Mouse (Mus musculus): Measurements from ENCODE around the gene Dhps. TPM values are rescaled to one million over a fixed set of nuclear protein-coding genes. Genes with fewer than 3 reads are reported as not detected.
"Not testable (repeated sequence)": the region's sequence is repeated elsewhere in the genome, so short reads cannot be mapped to it uniquely, and the experiment has no call there.

The Dhps gene
- total RNA-seq, 1 experiment from 2014 or later, result 29.8 TPM

- ATAC-seq (replicated peaks; ENCODE audit: low read depth, poor library complexity, severe bottlenecking), result no peak
Measured at GRCm38 (mm10) chr8:85090856-85091255, 19.3 kb downstream of the Dhps start.

DNA sequence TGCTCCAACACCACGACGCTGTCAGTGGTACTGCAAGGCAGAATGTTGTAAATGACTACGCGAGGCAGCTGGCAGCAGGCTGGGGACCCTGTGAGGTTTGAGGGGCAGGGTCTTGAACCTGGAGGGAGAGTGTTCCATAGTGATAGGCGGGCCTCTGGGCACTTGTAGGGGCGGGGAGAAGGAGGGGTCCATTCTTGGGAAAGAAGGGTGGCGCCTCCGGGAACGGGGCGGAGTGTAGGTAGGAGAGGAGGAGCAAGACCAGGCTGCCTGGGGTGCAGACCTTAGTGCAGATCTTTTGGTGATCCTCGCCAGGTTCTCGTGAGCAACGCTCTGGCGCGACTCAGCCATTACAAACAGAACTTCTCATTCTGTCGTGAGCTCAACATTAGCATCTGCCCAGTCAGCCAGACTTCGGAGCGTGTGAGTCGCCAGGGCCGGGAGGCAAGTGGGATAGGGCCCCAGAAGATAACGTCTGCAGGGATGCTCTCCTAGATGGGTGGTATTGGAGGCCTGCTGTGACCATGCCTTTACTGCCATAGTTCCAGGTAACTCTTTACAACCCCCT lies 20.1 kb downstream of the Dhps start:
- ATAC-seq (replicated peaks; ENCODE audit: low read depth, poor library complexity, severe bottlenecking), result no peak

- ATAC-seq (replicated peaks; ENCODE audit: low read depth, poor library complexity, severe bottlenecking), result no peak
Measured at GRCm38 (mm10) chr8:85095051-85095450, 23.5 kb downstream of the Dhps start.

GRCm38 (mm10) chr8:85095566-85095965 lies 24.0 kb downstream of the Dhps start:
- ATAC-seq (replicated peaks; ENCODE audit: low read depth, poor library complexity, severe bottlenecking), result no peak

GRCm38 (mm10) chr8:85096196-85096595 lies 24.6 kb downstream of the Dhps start:
- no peak for ATAC-seq (replicated peaks; ENCODE audit: low read depth, poor library complexity, severe bottlenecking)

- no peak for ATAC-seq (replicated peaks; ENCODE audit: low read depth, poor library complexity, severe bottlenecking)
Measured at GRCm38 (mm10) chr8:85096850-85097249, 25.3 kb downstream of the Dhps start.

DNA sequence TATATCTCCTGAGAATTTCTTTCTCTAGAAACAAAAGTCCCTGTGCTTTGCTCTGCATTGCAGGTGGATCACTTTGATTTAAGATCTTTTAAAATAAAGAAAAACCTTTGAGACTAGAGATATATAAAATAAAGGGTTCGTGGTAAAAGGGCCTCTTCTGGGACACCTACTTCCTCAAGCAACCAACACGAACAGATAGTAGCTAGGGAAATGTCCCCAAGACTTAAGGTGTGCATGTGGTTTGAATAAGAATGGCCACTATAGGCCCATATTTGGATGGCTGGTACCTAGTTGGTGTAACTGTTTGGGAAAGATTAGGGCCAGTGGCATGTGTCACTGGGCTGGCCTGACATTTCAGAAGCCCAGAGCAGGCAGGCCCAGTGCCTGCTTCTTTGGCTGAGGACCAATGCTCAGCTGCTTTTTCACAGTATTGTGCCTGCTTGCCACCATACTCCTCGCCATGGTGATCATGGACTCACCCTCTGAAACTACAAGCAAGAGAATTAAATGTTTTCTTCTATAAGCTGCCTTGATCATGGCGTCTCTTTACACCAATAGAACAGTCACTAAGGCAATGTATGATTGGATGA lies 28.6 kb downstream of the Dhps start:
- no peak for ATAC-seq (replicated peaks; ENCODE audit: low read depth, poor library complexity, severe bottlenecking)

- ATAC-seq (replicated peaks; ENCODE audit: low read depth, poor library complexity, severe bottlenecking), result no peak
Measured at GRCm38 (mm10) chr8:85113241-85113640, 41.7 kb downstream of the Dhps start.

DNA sequence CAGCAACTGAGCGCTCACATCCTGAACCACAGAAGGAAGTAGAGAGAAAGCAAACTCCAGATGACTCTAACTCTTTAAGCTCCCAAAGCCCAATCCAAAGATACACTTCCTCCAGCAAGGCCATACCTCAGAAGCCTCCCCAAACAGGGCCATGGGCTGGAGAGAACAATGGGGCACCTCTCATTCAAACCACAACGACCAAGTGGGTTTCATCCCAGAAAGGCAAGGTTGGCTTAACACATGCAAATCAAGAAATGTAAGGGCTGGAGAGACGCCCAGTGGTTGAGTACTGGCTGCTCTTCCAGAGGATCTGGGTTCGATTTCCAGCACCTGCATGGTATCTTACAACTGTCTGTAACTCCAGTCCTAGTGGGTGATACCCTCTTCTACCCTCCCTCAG lies 43.9 kb downstream of the Dhps start:
- no peak for ATAC-seq (replicated peaks; ENCODE audit: low read depth, poor library complexity, severe bottlenecking)

- no peak for ATAC-seq (replicated peaks; ENCODE audit: low read depth, poor library complexity, severe bottlenecking)
Measured at GRCm38 (mm10) chr8:85116984-85117383, 45.4 kb downstream of the Dhps start.

GRCm38 (mm10) chr8:85119052-85119981 lies 47.8 kb downstream of the Dhps start:
- ATAC-seq (replicated peaks; ENCODE audit: low read depth, poor library complexity, severe bottlenecking), result 0 out of 2 replicates have a peak, but pooled peaks have one; percentile 29

DNA sequence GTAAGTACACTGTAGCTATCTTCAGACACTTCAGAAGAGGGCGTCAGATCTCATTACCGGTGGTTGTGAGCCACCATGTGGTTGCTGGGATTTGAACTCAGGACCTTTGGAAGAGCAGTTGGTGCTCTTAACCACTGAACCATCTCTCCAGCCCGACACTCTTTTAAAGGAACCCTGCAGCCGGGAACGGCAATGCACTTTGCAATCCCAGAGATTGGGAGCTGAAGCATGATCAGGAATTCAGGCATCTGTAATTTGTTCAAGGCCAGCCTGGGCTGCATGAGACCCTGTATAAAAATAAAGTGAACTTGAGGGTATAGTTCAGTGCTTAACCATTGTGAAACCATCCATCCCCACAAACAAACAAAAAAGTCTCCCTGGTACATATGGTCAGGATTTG lies 48.7 kb downstream of the Dhps start:
- ATAC-seq (replicated peaks; ENCODE audit: low read depth, poor library complexity, severe bottlenecking), result not testable (repeated sequence)

DNA sequence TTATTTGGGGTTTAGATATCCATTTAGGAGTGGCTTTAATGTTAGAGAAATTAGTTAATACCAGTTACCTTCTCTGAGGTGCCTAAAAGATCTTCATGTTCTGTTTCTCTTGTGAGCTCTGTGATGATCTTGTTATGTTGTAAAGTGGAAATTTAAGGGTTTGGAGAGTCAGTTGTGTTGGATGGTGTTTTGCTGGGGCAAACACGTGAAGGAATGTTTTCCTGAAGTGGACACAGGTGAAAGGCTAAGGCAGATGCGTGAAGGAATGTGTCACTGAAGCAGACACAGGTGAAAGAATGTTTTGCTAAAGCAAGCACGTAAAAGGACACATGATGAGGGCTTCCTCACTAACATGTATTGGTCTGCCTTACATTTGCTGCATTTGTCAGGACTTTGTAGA lies 51.4 kb downstream of the Dhps start, which contains the start of gene Zfp791:
Gene Zfp791 (minus strand): TSS at position 101 of the 400 bp plus-strand sequence.
- ATAC-seq (replicated peaks; ENCODE audit: low read depth, poor library complexity, severe bottlenecking), result no peak

DNA sequence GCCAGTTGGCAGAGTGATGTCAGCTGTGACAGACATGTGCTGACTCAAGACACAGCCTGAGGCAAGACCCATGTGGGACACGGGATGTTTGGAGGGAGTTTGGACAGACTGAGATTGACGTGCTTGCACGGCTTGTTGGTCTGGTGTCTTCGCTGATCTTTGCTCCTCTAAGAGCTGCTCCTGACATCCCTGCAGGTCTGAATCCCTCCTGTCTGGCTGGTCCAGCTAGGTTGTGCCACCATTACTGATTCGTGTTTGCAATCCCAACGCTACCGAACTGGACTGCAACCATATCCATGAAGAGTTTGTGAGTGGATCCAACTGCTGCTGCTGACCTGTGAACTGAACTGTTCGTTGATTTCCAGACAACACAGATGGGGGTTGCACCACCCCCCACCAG lies 52.1 kb downstream of the Dhps start:
- no peak for ATAC-seq (replicated peaks; ENCODE audit: low read depth, poor library complexity, severe bottlenecking)

Other genes starting within 250 kb of the Dhps start
- gene Dand5, start 248.9 kb upstream of the Dhps start, total RNA-seq (2017), result 2.8 and 4.1 TPM in 2 replicates
- 56.5 and 63.7 TPM in 2 replicates for gene Gadd45gip1, start 240.2 kb upstream of the Dhps start, total RNA-seq (2017)
- gene Rad23a, start 231.1 kb upstream of the Dhps start, total RNA-seq (2017), result 30.0 and 45.4 TPM in 2 replicates
- 1,972 and 2,060 TPM in 2 replicates for gene Calr, start 224.8 kb upstream of the Dhps start, total RNA-seq (2017)
- gene Farsa, start 214.8 kb upstream of the Dhps start, total RNA-seq (2017), result 130 and 162 TPM in 2 replicates
- gene Syce2, start 199.6 kb upstream of the Dhps start, total RNA-seq (2017), result 138 and 142 TPM in 2 replicates
- 16.4 and 25.2 TPM in 2 replicates for gene Gcdh, start 177.8 kb upstream of the Dhps start, total RNA-seq (2017)
- 71.2 and 79.8 TPM in 2 replicates for gene Klf1, start 169.8 kb upstream of the Dhps start, total RNA-seq (2017)
- 41.0 and 47.0 TPM in 2 replicates for gene Dnase2a, start 163.2 kb upstream of the Dhps start, total RNA-seq (2017)
- gene Mast1, start 134.4 kb upstream of the Dhps start, total RNA-seq (2017), result not detected in 2 replicates
- gene Rtbdn, start 124.8 kb upstream of the Dhps start, total RNA-seq (2017), result not detected in 2 replicates
- gene Gm49661, start 102.3 kb upstream of the Dhps start, total RNA-seq (2017), result not detected in 2 replicates
- gene Prdx2, start 102.2 kb upstream of the Dhps start, total RNA-seq (2017), result 631 and 634 TPM in 2 replicates
- gene Rnaseh2a, start 102.0 kb upstream of the Dhps start, total RNA-seq (2017), result 95.8 and 148 TPM in 2 replicates
- gene Junb, start 93.0 kb upstream of the Dhps start, total RNA-seq (2017), result 82.2 and 102 TPM in 2 replicates
- gene Hook2, start 81.2 kb upstream of the Dhps start, total RNA-seq (2017), result 9.2 and 13.5 TPM in 2 replicates
- not detected in 2 replicates for gene Best2, start 57.2 kb upstream of the Dhps start, total RNA-seq (2017)
- gene Asna1, start 46.5 kb upstream of the Dhps start, total RNA-seq (2017), result 52.3 and 52.6 TPM in 2 replicates
- 202 and 410 TPM in 2 replicates for gene Trir, start 44.9 kb upstream of the Dhps start, total RNA-seq (2017)
- gene Tnpo2, start 34.8 kb upstream of the Dhps start, total RNA-seq (2017), result 15.5 and 23.2 TPM in 2 replicates
- gene Fbxw9, start 11.7 kb upstream of the Dhps start, total RNA-seq (2017), result 3.9 and 8.4 TPM in 2 replicates
- gene Gm5741, start 3.8 kb upstream of the Dhps start, total RNA-seq (2017), result not detected in 2 replicates
- gene Wdr83os, start 9.0 kb downstream of the Dhps start, total RNA-seq (2017), result 52.3 and 58.1 TPM in 2 replicates
- 25.7 and 26.7 TPM in 2 replicates for gene Wdr83, start 9.5 kb downstream of the Dhps start, total RNA-seq (2017)
- 39.6 and 42.0 TPM in 2 replicates for gene Man2b1, start 11.5 kb downstream of the Dhps start, total RNA-seq (2017)
- gene Zfp791, start 51.3 kb downstream of the Dhps start, total RNA-seq (2017), result not detected in 2 replicates
- not detected in 2 replicates for gene Cks1brt, start 80.2 kb downstream of the Dhps start, total RNA-seq (2017)
- gene Olfr371, start 154.2 kb downstream of the Dhps start, total RNA-seq (2017), result not detected in 2 replicates
- 106 and 117 TPM in 2 replicates for gene Orc6, start 227.9 kb downstream of the Dhps start, total RNA-seq (2017)
- 137 and 140 TPM in 2 replicates for gene Vps35, start 228.0 kb downstream of the Dhps start, total RNA-seq (2017)